10 mouse cellular contexts compared by ENCODE assay signal in the genomic region with DNA sequence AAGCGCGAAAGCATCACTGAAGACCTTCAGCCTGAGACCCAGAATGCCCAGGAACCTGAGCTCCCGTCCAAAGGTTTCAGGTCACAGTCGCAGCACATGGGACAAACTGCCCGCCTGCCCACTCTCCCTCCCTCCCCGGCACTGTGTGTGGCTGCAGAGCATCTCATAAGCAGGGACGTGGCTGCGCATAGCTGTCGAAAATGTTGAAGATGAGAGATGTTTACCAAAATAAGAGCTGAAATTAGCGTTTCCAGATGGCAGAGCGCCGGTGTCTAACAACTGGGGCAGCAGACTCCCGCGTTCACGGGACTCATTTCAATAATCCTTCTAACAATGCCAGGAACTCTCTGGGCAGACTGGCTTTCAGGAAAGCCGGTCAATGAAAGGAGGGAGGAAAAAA. TPM values are rescaled to one million over a fixed set of nuclear protein-coding genes. Genes with fewer than 3 reads are reported as not detected.
DNase-seq lines count a peak whose midpoint lies in the region; ATAC-seq lines count a peak whose summit lies in the region.
"Had no signal": no experiment of that assay in that cellular context is flagged by ENCODE, and none has a peak within 500 bp of the region (broad histone marks: within the 10 kb centered on the region; RNA-seq: fewer than 3 reads in every experiment).

No protein-coding gene starts in this region.

- H3K4me1 ChIP-seq in embryonic facial prominence, embryonic 12.5 days: peaks cover 21% of the 10 kb centered on the region
- peaks cover 12% of the 10 kb centered on the region for H3K4me1 ChIP-seq in forebrain, embryonic 16.5 days (replicated peaks; ENCODE audit: control insufficient read depth, insufficient read depth, low read length)
- H3K4me1 ChIP-seq in midbrain, embryonic 16.5 days (ENCODE audit: control insufficient read depth, insufficient read depth, low read length): peaks cover 4% of the 10 kb centered on the region; the same call in 1 of the 2 replicates
- H3K4me1 ChIP-seq: liver, embryonic 12.5 days had no signal

- no peaks in the 10 kb centered on the region for H3K36me3 ChIP-seq in embryonic facial prominence, embryonic 12.5 days
- H3K36me3 ChIP-seq in forebrain, embryonic 16.5 days (ENCODE audit: control insufficient read depth, insufficient read depth): no peaks in the 10 kb centered on the region
- no peaks in the 10 kb centered on the region for H3K36me3 ChIP-seq in midbrain, embryonic 16.5 days (ENCODE audit: control insufficient read depth, insufficient read depth, low read length)
- H3K36me3 ChIP-seq: liver, embryonic 12.5 days had no signal

- WGBS in embryonic facial prominence, embryonic 12.5 days: 16% methylated on average over 16 of the region's 16 CpGs
- WGBS in forebrain, embryonic 16.5 days: 6% methylated on average over 16 of the region's 16 CpGs
- 8% methylated on average over 16 of the region's 16 CpGs for WGBS in midbrain, embryonic 16.5 days

- no peak overlapping the region for H3K9ac ChIP-seq in embryonic facial prominence, embryonic 12.5 days
- H3K9ac ChIP-seq in forebrain, embryonic 16.5 days (replicated peaks; ENCODE audit: low read depth, low read length): no peak overlapping the region; the same call in 1 of the 2 replicates
- H3K9ac ChIP-seq in midbrain, embryonic 16.5 days (ENCODE audit: low read depth, low read length): 0 out of 2 replicates have a peak overlapping the region, but pooled peaks have one; percentile 13
- H3K9ac ChIP-seq: liver, embryonic 12.5 days had no signal

- no peak for ATAC-seq in embryonic facial prominence, embryonic 12.5 days (ENCODE audit: insufficient number of reproducible peaks, insufficient read depth, low FRiP score, low TSS enrichment)
- no peak for ATAC-seq in forebrain, embryonic 16.5 days
- ATAC-seq in midbrain, embryonic 16.5 days: no peak
- ATAC-seq: liver, embryonic 12.5 days had no signal

- no peaks in the 10 kb centered on the region for H3K9me3 ChIP-seq in embryonic facial prominence, embryonic 12.5 days
- no peaks in the 10 kb centered on the region for H3K9me3 ChIP-seq in forebrain, embryonic 16.5 days (ENCODE audit: control insufficient read depth, low read length)
- no peaks in the 10 kb centered on the region for H3K9me3 ChIP-seq in midbrain, embryonic 16.5 days (replicated peaks; ENCODE audit: control insufficient read depth, low read length, poor library complexity, severe bottlenecking)
- H3K9me3 ChIP-seq: liver, embryonic 12.5 days had no signal

- peaks cover 23% of the 10 kb centered on the region for H3K27me3 ChIP-seq in embryonic facial prominence, embryonic 12.5 days
- H3K27me3 ChIP-seq in forebrain, embryonic 16.5 days (replicated peaks; ENCODE audit: control insufficient read depth, insufficient read depth, low read length): no peaks in the 10 kb centered on the region
- peaks cover 19% of the 10 kb centered on the region for H3K27me3 ChIP-seq in midbrain, embryonic 16.5 days (ENCODE audit: control insufficient read depth, insufficient read depth, low read depth, low read length)

- peak; percentile 13 for DNase-seq in kidney, adult 9 months
- no peak for DNase-seq in kidney, postnatal 14 days
- DNase-seq in adrenal gland, postnatal 10 days: no peak
- no peak for DNase-seq in gastrocnemius, postnatal 4 days (ENCODE audit: low spot score in 2 of 2)
- DNase-seq: thymus, adult 18-20 months had no signal

- peak overlapping the region; percentile 32 for H3K4me2 ChIP-seq in embryonic facial prominence, embryonic 12.5 days (replicated peaks)
- peak overlapping the region; percentile 36 for H3K4me2 ChIP-seq in forebrain, embryonic 16.5 days (ENCODE audit: low read length)
- H3K4me2 ChIP-seq in midbrain, embryonic 16.5 days (ENCODE audit: low read length): peak overlapping the region; percentile 45
- H3K4me2 ChIP-seq: liver, embryonic 12.5 days had no signal

- 0 out of 2 replicates have a peak overlapping the region, but pooled peaks have one; percentile 2 for H3K4me3 ChIP-seq in embryonic facial prominence, embryonic 12.5 days
- peak overlapping the region; percentile 5; the same call in 1 of the 2 replicates for H3K4me3 ChIP-seq in forebrain, embryonic 16.5 days (replicated peaks; ENCODE audit: low read length)
- peak overlapping the region; percentile 7; the same call in 1 of the 2 replicates for H3K4me3 ChIP-seq in midbrain, embryonic 16.5 days (ENCODE audit: low read depth, low read length)
- H3K4me3 ChIP-seq: liver, embryonic 12.5 days had no signal

- H3K27ac ChIP-seq in embryonic facial prominence, embryonic 12.5 days: no peak overlapping the region
- no peak overlapping the region for H3K27ac ChIP-seq in forebrain, embryonic 16.5 days (ENCODE audit: low read length)
- H3K27ac ChIP-seq in midbrain, embryonic 16.5 days (ENCODE audit: low read length): no peak overlapping the region
- H3K27ac ChIP-seq: liver, embryonic 12.5 days had no signal

RNA-seq across cellular contexts. Expression of a gene that starts 31.8 kb away (rescaled TPM):
- polyA plus RNA-seq in embryonic facial prominence, embryonic 12.5 days (2016; fragmentation: Nextera tagmentation; extraction: Ambion mirVana): 0.15 TPM in 1 of 2 replicates, not detected in the other
- not detected in 2 replicates for polyA plus RNA-seq in forebrain, embryonic 16.5 days (2015; fragmentation: Nextera tagmentation; extraction: Ambion mirVana)
- polyA plus RNA-seq in midbrain, embryonic 16.5 days (2015; fragmentation: Nextera tagmentation; extraction: Ambion mirVana): not detected in 2 replicates
- 1 to 10 TPM; 1.2 to 2.5 TPM for total RNA-seq in adrenal gland, postnatal 10 days (2021)
- under 1 TPM in 1 of 2 experiments, not detected in 1; 0.21 TPM for total RNA-seq in gastrocnemius, postnatal 4 days (2021)
- total RNA-seq: heart, adult 8-10 months had no signal

RNA-seq across cellular contexts. Expression of a gene that starts 44.2 kb away (rescaled TPM):
- 4.3 and 5.0 TPM in 2 replicates for polyA plus RNA-seq in embryonic facial prominence, embryonic 12.5 days (2016; fragmentation: Nextera tagmentation; extraction: Ambion mirVana)
- 0.06 TPM in 1 of 2 replicates, not detected in the other for polyA plus RNA-seq in forebrain, embryonic 16.5 days (2015; fragmentation: Nextera tagmentation; extraction: Ambion mirVana)
- polyA plus RNA-seq in midbrain, embryonic 16.5 days (2015; fragmentation: Nextera tagmentation; extraction: Ambion mirVana): 0.10 and 0.14 TPM in 2 replicates
- under 1 TPM in 1 of 2 experiments, not detected in 1; 0.09 TPM for total RNA-seq in adrenal gland, postnatal 10 days (2021)
- 10 to 100 TPM; 14.0 to 14.4 TPM for total RNA-seq in gastrocnemius, postnatal 4 days (2021)
- polyA plus RNA-seq: liver, embryonic 12.5 days had no signal
